Mouse (Mus musculus) liver, embryonic 14.5 days (tissue): ENCODE measurements at regions not wholly inside any gene's neighbourhood (a gene's known extent, or its start where the extent isn't known, plus 50 kb on each side); places are given as distances from the start of the nearest gene placed in this dataset.

Experiments used
- ATAC-seq: fragments of 200-750 bp; cut with Nextera tagmentation; 2 replicates; pipeline ENCODE4 v1.8.0; 2017; ENCODE audit warnings: moderate number of reproducible peaks, mild to moderate bottlenecking, moderate library complexity; ENCODE audit not compliant: insufficient read depth
- DNase-seq, 3 experiments: peaks; one replicate each; pipeline ENCODE4 v3.0.0-alpha.2; 2012 to 2013; ENCODE audit warnings: low read depth in 3 of 3, low spot score in 3 of 3
- H3K27ac ChIP-seq: fragments of 300-500 bp; sonication (generic); 2 replicates; pipeline ENCODE4 v1.5.1; 2014; ENCODE audit warnings: moderate library complexity, mild to moderate bottlenecking, control low read depth, inconsistent platforms
- H3K27me3 ChIP-seq: fragments of 300-500 bp; sonication (generic); 2 replicates; pipeline ENCODE4 v1.6.1; 2014; ENCODE audit warnings: mild to moderate bottlenecking, low read length, moderate library complexity; ENCODE audit not compliant: control insufficient read depth, insufficient read depth
- H3K36me3 ChIP-seq: fragments of 300-500 bp; sonication (generic); replicated peaks from 2 replicates; pipeline ENCODE4 v1.6.1; 2014; ENCODE audit warnings: low read depth; ENCODE audit not compliant: control insufficient read depth, insufficient read depth
- H3K4me1 ChIP-seq, 2 experiments: fragments of 200-500 bp in 1 of 2; fragments of 300-500 bp in 1 of 2; sonication (generic) in 1 of 2; replicated peaks; 2 replicates each; pipeline ENCODE4 v1.6.1; 2012 to 2014; ENCODE audit warnings: antibody characterized with exemption in 1 of 2, inconsistent platforms in 1 of 2, low read length in 1 of 2; ENCODE audit not compliant: control insufficient read depth in 2 of 2, insufficient read depth in 2 of 2
- H3K4me2 ChIP-seq: fragments of 300-500 bp; sonication (generic); 2 replicates; pipeline ENCODE4 v1.6.1; 2014; ENCODE audit warnings: low read depth, mild to moderate bottlenecking, control low read depth, moderate library complexity
- H3K4me3 ChIP-seq, 2 experiments: fragments of 200-500 bp in 1 of 2; fragments of 300-500 bp in 1 of 2; sonication (generic) in 1 of 2; 2 replicates each; pipeline ENCODE4 v1.5.1; 2012 to 2014; ENCODE audit warnings: low read depth in 2 of 2, low read length in 2 of 2, mild to moderate bottlenecking in 2 of 2, control low read depth in 1 of 2, inconsistent platforms in 1 of 2, moderate library complexity in 1 of 2; ENCODE audit not compliant: insufficient read depth in 1 of 2
- H3K9ac ChIP-seq: fragments of 300-500 bp; sonication (generic); replicated peaks from 2 replicates; pipeline ENCODE4 v1.6.1; 2014; ENCODE audit warnings: mild to moderate bottlenecking, control low read depth, moderate library complexity
- H3K9me3 ChIP-seq: fragments of 300-500 bp; sonication (generic); 2 replicates; pipeline ENCODE4 v1.6.1; 2016; ENCODE audit warnings: low read length, mixed read lengths; ENCODE audit not compliant: control insufficient read depth
- CTCF ChIP-seq: IDR thresholded peaks from 2 replicates; pipeline ENCODE4 v1.5.1; 2016; ENCODE audit warnings: antibody characterized with exemption, low read depth, control low read depth
- EP300 ChIP-seq: IDR thresholded peaks from 2 replicates; pipeline ENCODE4 v1.6.1; 2016; ENCODE audit warnings: antibody characterized with exemption, low read depth
- WGBS: fragments of 180-500 bp; shearing (Covaris S2); extraction: QIAGEN DNeasy Blood & Tissue Kit; methylation state at CpG from one replicate; pipeline ENCODE4 v1.1.7; 2014; ENCODE audit not compliant: insufficient replicate concordance; 5-methylcytosine and 5-hydroxymethylcytosine counted together

GRCm38 (mm10) chr17:67473137-67473536 lies 118.9 kb upstream of the Ptprm start:
- Histone ChIP-seq H3K4me2 (no peak overlapping the region), H3K36me3 (no peaks in the 10 kb centered on the region), H3K4me3 (no peak overlapping the region), H3K27ac (no peak overlapping the region), H3K9ac (no peak overlapping the region), H3K9me3 (no peaks in the 10 kb centered on the region; the same call in none of the 2 replicates), H3K4me1 (no peaks in the 10 kb centered on the region), H3K27me3 (no peaks in the 10 kb centered on the region)
- WGBS: 38% methylated on average over 2 of the region's 2 CpGs
- TF ChIP-seq CTCF: peak; percentile 48
- no peak for TF ChIP-seq EP300
- DNase-seq (no peak), ATAC-seq (no peak)

- H3K27ac ChIP-seq: no peak overlapping the region
- H3K9me3 ChIP-seq: no peaks in the 10 kb centered on the region
- H3K4me1 ChIP-seq: no peaks in the 10 kb centered on the region
- 47% methylated on average over 4 of the region's 4 CpGs for WGBS
- ATAC-seq (no peak), DNase-seq (no peak)
- no peaks in the 10 kb centered on the region for H3K36me3 ChIP-seq
- H3K4me2 ChIP-seq: no peak overlapping the region
- no peak overlapping the region for H3K9ac ChIP-seq
- TF ChIP-seq EP300 (no peak), CTCF (no peak)
- no peak overlapping the region for H3K4me3 ChIP-seq
- no peaks in the 10 kb centered on the region for H3K27me3 ChIP-seq
Observed at GRCm38 (mm10) chr17:67458851-67459421, 104.7 kb upstream of the Ptprm start.

- H3K9me3 ChIP-seq: no peaks in the 10 kb centered on the region
- DNase-seq: no peak
- WGBS: 71% methylated on average over 13 of the region's 13 CpGs
- H3K27ac ChIP-seq: no peak overlapping the region
- H3K4me2 ChIP-seq: no peak overlapping the region
- H3K4me3 ChIP-seq: no peak overlapping the region
- no peaks in the 10 kb centered on the region; a peak in 1 of 4 replicates for H3K4me1 ChIP-seq
- H3K27me3 ChIP-seq: no peaks in the 10 kb centered on the region
- ATAC-seq: no peak
- no peaks in the 10 kb centered on the region for H3K36me3 ChIP-seq
- no peak overlapping the region for H3K9ac ChIP-seq
- TF ChIP-seq EP300: no peak
- TF ChIP-seq CTCF: no peak
Observed at GRCm38 (mm10) chr17:67451966-67452365, 97.7 kb upstream of the Ptprm start.

GRCm38 (mm10) chr17:67451081-67451480 lies 96.8 kb upstream of the Ptprm start:
- Histone ChIP-seq H3K9ac (no peak overlapping the region), H3K36me3 (no peaks in the 10 kb centered on the region), H3K4me2 (no peak overlapping the region), H3K27ac (no peak overlapping the region), H3K27me3 (no peaks in the 10 kb centered on the region), H3K4me1 (no peaks in the 10 kb centered on the region; a peak in 1 of 4 replicates), H3K9me3 (no peaks in the 10 kb centered on the region), H3K4me3 (no peak overlapping the region)
- no peak for DNase-seq
- no peak for ATAC-seq
- no peak for TF ChIP-seq EP300
- TF ChIP-seq CTCF: no peak
- WGBS: 21% methylated on average over 2 of the region's 2 CpGs

- no peak overlapping the region for H3K27ac ChIP-seq
- TF ChIP-seq CTCF: no peak
- no peak for TF ChIP-seq EP300
- no peaks in the 10 kb centered on the region for H3K36me3 ChIP-seq
- no peak overlapping the region for H3K9ac ChIP-seq
- ATAC-seq (no peak), DNase-seq (no peak)
- no peaks in the 10 kb centered on the region for H3K9me3 ChIP-seq
- WGBS: 57% methylated on average over 5 of the region's 5 CpGs
- H3K27me3 ChIP-seq: no peaks in the 10 kb centered on the region
- no peaks in the 10 kb centered on the region; a peak in 1 of 4 replicates for H3K4me1 ChIP-seq
- no peak overlapping the region for H3K4me3 ChIP-seq
- no peak overlapping the region for H3K4me2 ChIP-seq
Observed at GRCm38 (mm10) chr17:67450021-67450420, 95.8 kb upstream of the Ptprm start.
